11 mouse cellular contexts compared by ENCODE assay signal in the genomic region with DNA sequence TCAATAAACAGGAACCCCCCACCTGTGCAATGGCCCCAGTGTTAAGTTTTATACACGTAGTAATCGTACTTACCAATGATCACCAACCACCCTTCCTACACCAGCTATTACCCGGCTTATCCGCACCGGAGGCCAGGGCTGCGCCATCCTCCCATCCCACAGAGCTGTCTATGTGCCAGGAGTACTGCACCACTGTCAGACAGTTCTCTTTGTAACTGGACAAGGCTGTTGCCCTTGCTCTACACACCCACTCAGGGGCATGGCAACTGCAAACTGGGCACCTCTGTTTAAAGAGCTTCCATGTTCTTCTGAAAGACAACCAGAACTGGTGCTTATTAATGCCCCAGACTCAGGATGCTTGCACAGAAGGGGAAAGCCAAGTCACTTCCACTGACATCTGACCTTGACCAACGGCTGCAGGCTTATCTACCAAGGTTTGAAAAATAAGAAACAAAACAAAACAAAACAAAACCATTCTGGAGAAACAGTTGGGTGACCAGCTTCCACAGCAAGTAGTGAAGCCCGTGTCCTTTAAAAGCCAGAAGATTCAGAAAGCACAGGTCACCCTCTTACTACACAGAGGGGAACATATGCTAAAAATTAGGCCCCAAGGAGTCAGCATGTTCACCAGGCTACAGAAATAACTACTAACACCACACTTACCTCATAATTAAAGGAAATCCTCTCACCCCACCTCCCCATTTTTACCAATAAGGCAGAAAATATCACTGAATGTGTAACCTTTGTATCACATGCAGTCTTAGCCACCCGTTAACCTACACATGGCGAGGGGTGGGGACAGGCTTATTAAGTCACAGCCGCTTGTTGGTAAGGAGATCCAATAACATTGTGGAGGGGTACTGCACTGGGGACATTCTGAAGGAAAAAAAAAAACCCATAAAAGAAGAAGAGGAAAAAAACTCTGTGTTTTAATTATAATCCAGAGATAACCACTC.
DNase-seq lines count a peak whose midpoint lies in the region; ATAC-seq lines count a peak whose summit lies in the region.
"Had no signal": no experiment of that assay in that cellular context is flagged by ENCODE, and none has a peak within 500 bp of the region (broad histone marks: within the 10 kb centered on the region; RNA-seq: fewer than 3 reads in every experiment).

No protein-coding gene starts in this region.

- no peaks in the 10 kb centered on the region for H3K27me3 ChIP-seq in heart, embryonic 14.5 days (ENCODE audit: control insufficient read depth, insufficient read depth, low read length)
- no peaks in the 10 kb centered on the region for H3K27me3 ChIP-seq in neural tube, embryonic 14.5 days (ENCODE audit: control insufficient read depth, insufficient read depth, low read length)
- H3K27me3 ChIP-seq in neural tube, embryonic 15.5 days (replicated peaks) = no peaks in the 10 kb centered on the region
- no peaks in the 10 kb centered on the region for H3K27me3 ChIP-seq in hindbrain, embryonic 14.5 days (ENCODE audit: control insufficient read depth, insufficient read depth, low read length)
- no peaks in the 10 kb centered on the region for H3K27me3 ChIP-seq in liver, embryonic 16.5 days (ENCODE audit: control insufficient read depth, insufficient read depth, low read depth, low read length)
- H3K27me3 ChIP-seq: neural tube, embryonic 13.5 days had no signal

- 0 out of 2 replicates have a peak overlapping the region, but pooled peaks have one; percentile 16 for H3K9ac ChIP-seq in heart, embryonic 14.5 days (ENCODE audit: low read length)
- no peak overlapping the region for H3K9ac ChIP-seq in neural tube, embryonic 14.5 days (replicated peaks; ENCODE audit: low read depth, low read length)
- H3K9ac ChIP-seq in neural tube, embryonic 15.5 days (replicated peaks) = no peak overlapping the region
- no peak overlapping the region for H3K9ac ChIP-seq in hindbrain, embryonic 14.5 days
- H3K9ac ChIP-seq in liver, embryonic 16.5 days (ENCODE audit: low read depth, low read length) = 0 out of 2 replicates have a peak overlapping the region, but pooled peaks have one; percentile 8
- H3K9ac ChIP-seq: neural tube, embryonic 13.5 days had no signal

- H3K4me1 ChIP-seq in heart, embryonic 14.5 days (ENCODE audit: control insufficient read depth in 2 of 2, insufficient read depth in 2 of 2, low read length in 2 of 2) = peaks cover 20 to 47% of the 10 kb centered on the region in 2 experiments
- peaks cover 15% of the 10 kb centered on the region for H3K4me1 ChIP-seq in neural tube, embryonic 14.5 days (ENCODE audit: control insufficient read depth, insufficient read depth, low read length)
- peaks cover 42% of the 10 kb centered on the region for H3K4me1 ChIP-seq in neural tube, embryonic 15.5 days
- H3K4me1 ChIP-seq in hindbrain, embryonic 14.5 days (replicated peaks; ENCODE audit: control insufficient read depth, insufficient read depth, low read length) = peaks cover 19% of the 10 kb centered on the region; the same call in 1 of the 2 replicates
- H3K4me1 ChIP-seq in liver, embryonic 16.5 days (ENCODE audit: control insufficient read depth, low read depth, low read length) = peaks cover 59% of the 10 kb centered on the region

- intact Hi-C loops in heart, postnatal 25 days (cut with DNase I) = no loop called here

- H3K4me2 ChIP-seq in heart, embryonic 14.5 days (ENCODE audit: low read length) = no peak overlapping the region
- H3K4me2 ChIP-seq in neural tube, embryonic 14.5 days (ENCODE audit: low read depth, low read length) = no peak overlapping the region
- H3K4me2 ChIP-seq in neural tube, embryonic 15.5 days = no peak overlapping the region
- H3K4me2 ChIP-seq in hindbrain, embryonic 14.5 days (replicated peaks) = no peak overlapping the region
- H3K4me2 ChIP-seq in liver, embryonic 16.5 days (ENCODE audit: low read depth, low read length) = peak overlapping the region; percentile 57; the same call in 1 of the 2 replicates
- H3K4me2 ChIP-seq: neural tube, embryonic 13.5 days had no signal

- no peaks in the 10 kb centered on the region for H3K9me3 ChIP-seq in heart, embryonic 14.5 days (ENCODE audit: control insufficient read depth, low read length)
- H3K9me3 ChIP-seq in neural tube, embryonic 14.5 days (ENCODE audit: control insufficient read depth, low read length) = no peaks in the 10 kb centered on the region
- no peaks in the 10 kb centered on the region for H3K9me3 ChIP-seq in neural tube, embryonic 15.5 days (replicated peaks)
- no peaks in the 10 kb centered on the region for H3K9me3 ChIP-seq in hindbrain, embryonic 14.5 days (ENCODE audit: control insufficient read depth, low read length)
- H3K9me3 ChIP-seq in liver, embryonic 16.5 days (replicated peaks; ENCODE audit: control insufficient read depth, low read length) = no peaks in the 10 kb centered on the region
- H3K9me3 ChIP-seq: neural tube, embryonic 13.5 days had no signal

- ATAC-seq in heart, embryonic 14.5 days (ENCODE audit: insufficient number of reproducible peaks, insufficient read depth, low FRiP score, low read depth) = no peak
- ATAC-seq in neural tube, embryonic 14.5 days (ENCODE audit: low read depth) = peak; percentile 35; the same call in 1 of the 2 replicates
- no peak for ATAC-seq in neural tube, embryonic 15.5 days (ENCODE audit: low FRiP score)
- ATAC-seq in hindbrain, embryonic 14.5 days (ENCODE audit: low FRiP score) = no peak
- no peak for ATAC-seq in liver, embryonic 16.5 days (ENCODE audit: low read depth)

- no peak overlapping the region; a peak in 1 of 4 replicates for H3K27ac ChIP-seq in heart, embryonic 14.5 days (replicated peaks in 1 of 2; ENCODE audit: control insufficient read depth in 1 of 2, insufficient read depth in 1 of 2, low read depth in 2 of 2, low read length in 2 of 2)
- no peak overlapping the region for H3K27ac ChIP-seq in neural tube, embryonic 14.5 days (ENCODE audit: low read depth, low read length)
- H3K27ac ChIP-seq in neural tube, embryonic 15.5 days (replicated peaks) = no peak overlapping the region
- H3K27ac ChIP-seq in hindbrain, embryonic 14.5 days = 0 out of 2 replicates have a peak overlapping the region, but pooled peaks have one; percentile 5
- peak overlapping the region; percentile 64 for H3K27ac ChIP-seq in liver, embryonic 16.5 days (ENCODE audit: low read length)
- H3K27ac ChIP-seq: neural tube, embryonic 13.5 days had no signal

- 79% methylated on average over 11 of the region's 11 CpGs for WGBS in heart, embryonic 14.5 days
- 43% methylated on average over 11 of the region's 11 CpGs for WGBS in neural tube, embryonic 14.5 days
- 41% methylated on average over 11 of the region's 11 CpGs for WGBS in neural tube, embryonic 15.5 days
- WGBS in hindbrain, embryonic 14.5 days = 81% methylated on average over 11 of the region's 11 CpGs
- WGBS in liver, embryonic 16.5 days (ENCODE audit: insufficient replicate concordance) = 73% methylated on average over 11 of the region's 11 CpGs

- H3K4me3 ChIP-seq in heart, embryonic 14.5 days (ENCODE audit: control insufficient read depth in 1 of 2, insufficient read depth in 1 of 2, low read depth in 1 of 2, low read length in 2 of 2) = no peak overlapping the region
- H3K4me3 ChIP-seq in neural tube, embryonic 14.5 days (ENCODE audit: low read depth, low read length) = no peak overlapping the region
- H3K4me3 ChIP-seq in neural tube, embryonic 15.5 days (replicated peaks) = no peak overlapping the region
- H3K4me3 ChIP-seq in hindbrain, embryonic 14.5 days (replicated peaks; ENCODE audit: low read length) = no peak overlapping the region
- no peak overlapping the region for H3K4me3 ChIP-seq in liver, embryonic 16.5 days (ENCODE audit: low read depth, low read length)
- H3K4me3 ChIP-seq: neural tube, embryonic 13.5 days had no signal

- 0 out of 2 replicates have a peak, but pooled peaks cover 8% of the 10 kb centered on the region for H3K36me3 ChIP-seq in heart, embryonic 14.5 days (ENCODE audit: control insufficient read depth, insufficient read depth, low read length)
- H3K36me3 ChIP-seq in neural tube, embryonic 14.5 days (ENCODE audit: control insufficient read depth, insufficient read depth, low read length) = no peaks in the 10 kb centered on the region
- no peaks in the 10 kb centered on the region for H3K36me3 ChIP-seq in neural tube, embryonic 15.5 days
- no peaks in the 10 kb centered on the region for H3K36me3 ChIP-seq in hindbrain, embryonic 14.5 days (replicated peaks; ENCODE audit: control insufficient read depth, insufficient read depth)
- H3K36me3 ChIP-seq in liver, embryonic 16.5 days (ENCODE audit: control insufficient read depth, insufficient read depth) = no peaks in the 10 kb centered on the region
- H3K36me3 ChIP-seq: neural tube, embryonic 13.5 days had no signal

- DNase-seq in heart, postnatal 25 days (ENCODE audit: low spot score) = no peak
- no peak for DNase-seq in hindbrain, embryonic 14.5 days (ENCODE audit: low spot score)
- no peak for DNase-seq in layer of hippocampus, adult 18-20 months (ENCODE audit: low spot score in 2 of 2)
- no peak for DNase-seq in right cerebral cortex, postnatal 14 days
- DNase-seq: layer of hippocampus, postnatal 36 days; lung, postnatal 10 days had no signal

Comparison
In these comparisons a context has a peak if more than half of its experiments do, and no peak if none do; other contexts are left out.
1. H3K27ac ChIP-seq: peak in hindbrain, embryonic 14.5 days (single experiment) and liver, embryonic 16.5 days (single experiment); none in heart, embryonic 14.5 days (0 of 2), neural tube, embryonic 14.5 days (single experiment) and neural tube, embryonic 15.5 days (single experiment).
2. H3K9ac ChIP-seq: peak in heart, embryonic 14.5 days (single experiment) and liver, embryonic 16.5 days (single experiment); none in neural tube, embryonic 14.5 days (single experiment), neural tube, embryonic 15.5 days (single experiment) and hindbrain, embryonic 14.5 days (single experiment).